Mouse (Mus musculus) gastrocnemius, postnatal 4 days (tissue): ENCODE measurements around the gene Ephb6. TPM values are rescaled to one million over a fixed set of nuclear protein-coding genes. Genes with fewer than 3 reads are reported as not detected.
"Not testable (repeated sequence)": the region's sequence is repeated elsewhere in the genome, so short reads cannot be mapped to it uniquely, and the experiment has no call there.

Experiments
- DNase-seq, 2 experiments: peaks; one replicate each; pipeline ENCODE4 v3.0.0; 2021 to 2022; ENCODE audit warnings: low spot score in 2 of 2, mixed read lengths in 2 of 2
- long read RNA-seq, 2 experiments: library from polyadenylated mRNA; stranded (forward); transcript quantifications; one replicate each; pipeline ENCODE4 v2.0.0; 2021
- total RNA-seq, 2 experiments: library from RNA; stranded (reverse); gene quantifications; 2 replicates each; pipeline ENCODE4 v1.2.3; 2021

Ephb6 gene
- 1 to 10 TPM; 5.1 to 5.8 TPM for total RNA-seq
- long read RNA-seq, experiment 1, transcript Ephb6-201 (18 exons, 3,762 nt) = major isoform, 7 of 14 reads
- long read RNA-seq, experiment 1, partial matches to known transcripts = 4 of 14 reads
- long read RNA-seq, experiment 1, other reads (novel, unspliced or antisense) = 3 of 14 reads
- long read RNA-seq, experiment 2, transcript Ephb6-201 (18 exons, 3,762 nt) = major isoform, 9 of 15 reads
- long read RNA-seq, experiment 2, partial matches to known transcripts = 4 of 15 reads
- long read RNA-seq, experiment 2, other reads (novel, unspliced or antisense) = 2 of 15 reads

DNA sequence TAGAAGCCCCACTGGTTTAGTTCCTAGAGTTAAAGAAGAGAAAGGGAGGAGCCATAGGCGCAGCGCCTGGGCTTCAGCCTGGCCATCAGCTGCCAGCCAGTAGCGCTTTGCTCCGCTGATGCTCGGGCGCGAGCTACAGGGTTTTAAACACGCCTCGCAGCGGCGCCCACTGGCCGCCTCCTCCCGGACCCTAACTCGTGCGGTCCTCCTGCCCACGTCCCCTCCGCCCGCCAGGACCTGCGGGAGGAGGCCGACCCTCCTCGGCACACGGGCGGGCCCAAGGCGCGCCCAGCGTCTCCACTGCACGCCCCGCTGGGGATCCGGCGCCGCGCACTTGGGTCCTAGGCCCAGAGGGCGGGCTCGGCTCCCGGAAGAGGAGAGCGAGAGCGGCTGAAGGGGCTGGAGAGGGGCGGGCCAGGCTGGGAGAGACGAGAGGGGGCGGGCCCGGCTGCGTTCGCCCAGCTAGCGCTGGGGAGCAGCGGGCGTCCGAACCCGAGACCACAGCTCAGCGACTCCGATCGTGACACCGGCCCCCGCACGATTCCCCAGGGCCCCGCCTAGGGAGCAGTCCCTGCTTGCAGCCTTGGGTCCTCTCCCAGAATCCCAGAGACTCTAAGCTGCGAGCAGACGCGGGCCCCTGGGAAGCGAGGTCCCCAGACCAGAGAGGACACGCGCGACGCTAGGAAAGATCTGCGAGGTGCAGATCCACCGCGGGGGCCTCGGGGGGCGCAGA lies at the start of gene Ephb6:
Ephb6 (plus strand) TSS at position 422 of the 733 bp plus-strand sequence.
- DNase-seq = peak; percentile 47 to 78

DNA sequence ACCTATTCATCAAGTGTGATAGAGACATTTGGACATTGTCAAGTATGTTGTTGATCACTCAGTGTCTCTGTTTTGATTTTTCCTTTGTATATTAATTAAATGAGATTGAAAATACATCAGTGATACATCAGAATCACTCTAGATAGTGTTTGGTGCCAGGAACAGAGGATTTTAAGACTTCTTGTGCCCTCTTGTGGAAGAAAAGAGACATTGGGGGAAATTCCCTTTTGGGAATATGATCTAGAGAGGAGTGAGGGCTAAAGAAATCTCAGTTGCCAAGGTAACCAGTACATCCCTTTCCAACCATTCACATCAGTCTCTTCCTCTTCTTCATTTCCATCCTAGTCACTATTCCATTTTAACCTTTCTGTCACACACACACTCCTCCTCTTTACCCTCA lies 48.9 kb upstream of the Ephb6 start:
- DNase-seq = no peak

DNA sequence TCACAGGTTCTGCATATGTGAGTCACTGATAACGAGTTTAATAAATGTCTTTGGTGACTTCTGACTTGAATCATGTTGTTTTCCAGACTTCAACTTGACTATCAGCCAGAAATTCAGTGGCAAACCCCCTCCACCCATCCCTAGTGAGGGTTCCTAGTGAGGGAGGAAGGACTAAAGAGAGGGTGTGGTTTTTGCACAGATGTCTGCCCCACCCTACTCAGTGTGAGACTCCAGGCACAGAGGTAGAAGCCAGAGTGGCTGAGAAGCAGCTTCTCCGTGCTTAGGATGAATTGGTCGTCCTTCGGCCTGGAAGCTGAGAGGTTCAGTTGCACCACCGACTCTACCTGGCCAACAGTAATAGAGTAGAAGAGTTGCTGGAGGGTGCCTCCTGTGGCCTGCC lies 47.8 kb upstream of the Ephb6 start:
- no peak for DNase-seq

DNA sequence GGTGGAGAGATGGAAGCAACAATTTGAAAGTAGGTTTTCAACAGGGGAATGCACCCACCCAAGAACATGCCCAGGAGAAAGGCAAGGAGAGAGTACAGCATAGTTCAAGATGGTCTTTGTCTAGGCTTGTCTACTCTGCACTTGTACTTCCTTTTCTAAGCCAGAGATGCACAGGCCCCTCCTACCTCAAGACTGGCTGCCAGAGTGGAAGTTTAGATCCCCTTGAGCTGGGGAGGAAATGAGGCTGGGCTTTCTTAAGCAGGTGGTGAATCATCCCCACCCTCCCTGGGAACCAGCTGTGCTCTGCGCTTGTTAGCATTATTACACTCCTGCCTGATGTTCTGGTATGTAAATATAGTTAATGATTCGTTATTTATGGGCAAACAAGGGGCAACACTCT lies 47.0 kb upstream of the Ephb6 start:
- DNase-seq = no peak

DNA sequence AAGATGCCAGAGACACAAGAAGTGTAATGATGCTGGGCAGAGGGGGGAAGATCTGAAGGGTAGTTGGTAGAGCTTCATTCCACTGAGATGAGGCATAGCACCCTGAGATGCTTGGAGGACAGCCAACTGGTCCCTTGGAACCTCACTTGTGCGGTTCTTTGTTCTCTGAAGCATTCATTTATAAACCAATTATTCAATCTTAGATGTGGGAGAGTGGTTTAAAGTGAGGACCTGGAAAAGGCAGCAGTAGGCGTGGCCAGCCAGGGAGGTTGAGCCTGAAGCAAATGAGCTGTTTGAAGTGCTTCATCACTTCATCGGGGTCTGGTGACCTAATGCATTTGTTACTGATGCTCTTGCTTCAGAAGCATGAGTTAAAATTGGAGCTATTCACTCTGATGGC lies 46.0 kb upstream of the Ephb6 start:
- no peak for DNase-seq

DNA sequence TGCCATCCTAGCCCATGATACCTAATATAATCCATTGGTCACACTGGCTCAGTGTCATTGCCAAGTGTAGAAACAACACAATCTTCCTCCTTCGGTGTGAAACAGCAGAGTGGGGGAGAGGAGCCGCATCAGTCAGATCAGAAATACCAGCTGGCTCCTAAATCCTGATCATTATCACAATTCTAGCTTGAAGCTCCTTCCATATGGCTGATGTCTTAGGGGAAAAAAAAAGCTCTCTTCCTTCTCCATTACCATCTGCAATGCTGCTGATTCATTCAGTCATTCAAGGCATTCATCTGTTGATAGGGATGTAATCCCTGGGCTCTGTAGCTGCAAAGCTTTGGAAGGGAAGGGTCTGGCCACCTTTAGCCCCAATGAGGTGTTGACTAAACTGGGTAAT lies 45.0 kb upstream of the Ephb6 start:
- no peak for DNase-seq

DNA sequence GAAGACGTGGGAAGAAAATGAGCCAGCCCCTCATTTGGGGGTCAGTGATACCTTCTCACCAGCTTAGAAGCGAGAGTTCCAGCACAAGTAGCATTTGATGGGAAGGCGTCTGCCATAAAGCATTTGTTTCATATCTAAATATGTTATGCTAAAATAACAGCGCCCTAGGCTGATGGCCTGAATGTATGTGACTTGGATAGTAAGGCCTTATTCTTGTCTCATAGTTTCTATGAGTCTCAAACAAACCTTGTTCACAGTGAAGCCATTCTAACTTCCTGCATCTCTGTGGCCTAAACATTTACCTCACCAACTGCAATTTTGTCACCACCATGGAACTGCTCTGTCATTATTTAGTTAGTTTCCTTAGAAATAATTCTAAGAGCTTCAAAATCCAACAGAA lies 42.7 kb upstream of the Ephb6 start:
- no peak for DNase-seq

DNA sequence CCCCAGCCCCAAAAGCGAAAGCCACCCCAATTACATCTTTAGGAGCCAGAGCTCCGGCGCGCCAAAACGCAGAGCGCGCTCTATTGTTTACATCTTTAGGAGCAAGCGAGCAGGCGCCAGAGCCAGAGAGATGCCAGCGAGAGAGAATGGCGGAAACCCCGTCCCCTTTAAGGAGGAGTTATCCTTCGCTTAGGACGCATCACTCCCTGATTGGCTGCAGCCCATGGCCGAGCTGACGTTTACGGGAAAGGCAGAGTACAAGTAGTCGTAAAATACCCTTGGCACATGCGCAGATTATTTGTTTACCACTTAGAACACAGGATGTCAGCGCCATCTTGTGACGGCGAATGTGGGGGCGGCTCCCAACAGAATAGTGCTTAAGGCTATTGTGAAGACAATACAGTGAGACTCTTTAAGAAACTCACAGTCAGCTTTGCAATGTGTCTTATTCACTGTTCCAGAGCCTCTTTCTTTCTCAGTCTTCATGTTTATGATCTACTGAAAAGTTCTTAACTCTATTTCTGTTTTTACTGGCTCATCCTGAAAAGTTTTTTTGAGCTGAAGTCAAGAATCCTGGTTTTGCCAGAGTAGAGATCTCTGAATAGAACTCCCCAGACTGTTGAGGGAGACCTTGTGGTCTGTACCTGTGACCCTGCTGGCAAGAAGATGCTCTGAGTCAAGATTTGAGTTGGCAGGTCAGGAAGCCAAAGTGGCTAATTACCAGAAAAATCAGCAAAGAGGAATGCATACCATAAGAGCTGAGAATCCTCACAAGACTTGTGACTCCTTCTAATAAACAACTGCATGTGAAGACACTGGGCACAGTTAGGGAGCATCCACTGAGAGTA lies 42.0 kb upstream of the Ephb6 start:
- not testable (repeated sequence) for DNase-seq

DNA sequence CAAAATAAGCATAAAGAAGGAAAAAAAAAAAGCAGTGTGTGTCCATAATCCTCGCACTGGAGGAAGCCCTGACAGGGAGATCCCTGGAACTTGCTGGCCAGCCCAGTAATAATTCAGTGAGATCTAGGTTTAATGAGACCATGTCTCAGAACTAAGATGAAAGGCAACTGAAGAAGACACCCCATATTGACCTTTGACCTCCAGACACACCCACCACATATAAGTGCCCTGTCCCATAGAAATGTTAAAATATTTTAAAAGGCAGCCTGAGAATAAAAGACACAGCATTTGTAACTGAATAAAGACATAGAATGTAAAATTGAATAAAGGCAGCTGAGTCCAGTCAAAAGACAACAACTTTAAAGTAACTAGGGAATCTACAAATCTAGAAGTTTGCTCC lies 40.0 kb upstream of the Ephb6 start:
- no peak for DNase-seq

DNA sequence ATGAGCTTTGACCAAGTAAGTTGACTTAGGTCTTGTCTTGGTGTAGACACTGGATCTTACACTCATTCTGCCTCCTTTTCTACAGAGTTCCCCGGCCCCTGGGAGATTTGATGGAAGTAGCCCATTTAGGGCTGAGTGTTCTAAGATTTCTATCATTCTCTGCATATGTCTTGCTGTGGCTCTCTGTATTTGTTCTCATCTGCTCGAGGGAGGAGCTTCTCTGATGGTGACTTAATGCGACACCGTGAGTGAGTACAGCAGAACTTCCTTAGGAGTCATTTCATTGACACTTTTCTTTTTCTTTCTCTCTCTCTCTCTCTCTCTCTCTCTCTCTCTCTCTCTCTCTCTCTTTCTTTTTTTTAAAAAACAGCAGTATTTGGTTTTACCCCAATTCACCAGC lies 38.3 kb upstream of the Ephb6 start:
- DNase-seq = no peak

DNA sequence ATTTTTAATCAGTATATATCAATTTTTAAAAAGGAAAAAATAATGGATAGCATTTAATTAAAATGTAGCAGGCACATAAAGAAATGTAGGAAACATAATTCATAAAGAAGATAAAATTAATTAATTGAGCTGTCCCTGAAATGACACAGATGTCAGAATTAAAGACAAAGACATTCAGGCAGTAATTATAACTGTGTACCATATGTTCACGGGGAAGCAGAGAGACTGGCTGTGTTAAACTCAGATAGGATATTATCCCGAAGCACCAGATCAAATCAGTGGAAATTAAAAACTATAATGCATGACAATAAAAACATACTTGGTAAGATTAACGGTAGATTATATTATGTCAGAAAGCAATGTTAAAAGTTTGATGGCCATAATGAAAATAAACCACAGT lies 36.2 kb upstream of the Ephb6 start:
- DNase-seq = no peak

DNA sequence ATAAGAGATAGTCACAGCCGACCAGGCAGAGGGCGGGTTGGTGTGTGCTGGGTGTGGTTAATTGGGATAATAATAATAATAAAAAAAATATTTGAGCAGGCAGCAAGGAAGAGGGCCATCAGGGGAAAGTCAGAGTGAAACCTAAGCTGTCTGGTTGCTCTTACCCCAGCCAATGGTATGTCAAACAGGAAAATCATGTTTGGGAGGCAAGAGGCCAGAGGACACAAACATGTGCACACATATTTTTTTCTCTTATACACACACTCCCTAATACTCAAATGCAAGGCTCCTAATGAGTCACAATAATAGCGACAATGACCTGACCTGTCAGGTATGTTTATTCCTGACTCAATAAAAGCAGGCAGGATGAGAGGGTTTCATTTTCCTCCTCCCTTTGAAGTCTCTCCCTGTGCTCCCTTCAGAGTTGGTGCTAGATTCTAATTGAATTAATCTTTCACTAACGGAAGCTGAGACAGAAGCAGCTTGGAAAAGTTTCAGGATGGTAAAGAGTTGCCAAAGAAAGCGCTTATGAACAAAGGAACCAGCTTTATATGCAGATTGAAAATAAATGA lies 28.7 kb upstream of the Ephb6 start:
- DNase-seq = no peak

DNA sequence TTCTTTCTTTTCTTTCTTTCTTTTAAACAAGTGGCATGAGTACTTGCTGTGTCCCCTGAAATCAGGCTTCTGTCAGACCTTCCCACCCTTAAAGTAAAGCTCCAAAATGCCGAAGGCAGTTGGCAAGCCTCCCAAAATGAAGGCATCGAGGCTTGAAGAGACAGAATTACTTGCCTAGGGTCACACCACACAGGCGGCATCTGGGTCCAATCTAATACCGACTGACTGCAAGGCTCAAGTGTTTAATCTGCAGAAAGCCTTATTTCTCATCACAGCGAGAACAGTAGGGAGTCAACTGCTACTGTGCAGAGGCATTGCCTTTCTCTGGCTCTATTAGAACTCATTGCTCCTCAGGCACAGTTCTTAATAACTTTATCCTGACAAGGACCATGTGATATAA lies 28.0 kb upstream of the Ephb6 start:
- no peak for DNase-seq

DNA sequence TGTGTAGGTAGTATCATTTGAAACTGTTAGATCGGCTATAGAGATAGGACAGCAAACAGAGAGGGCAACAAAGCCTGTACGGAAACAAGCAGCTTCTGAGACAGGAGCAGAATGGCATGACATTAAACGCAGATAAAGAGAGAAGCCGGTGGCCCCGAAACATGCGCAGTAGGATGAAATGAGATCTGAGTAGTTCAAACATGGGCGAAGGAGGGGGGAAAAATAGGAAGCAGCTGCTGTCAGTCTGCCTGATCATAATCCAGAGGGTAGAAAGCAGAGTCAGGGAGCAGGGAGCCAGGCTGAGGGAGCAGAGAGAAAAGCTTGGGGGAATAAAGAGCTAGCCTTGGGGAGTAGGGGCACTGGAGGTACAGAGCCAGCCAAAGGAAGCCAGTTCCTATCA lies 24.0 kb upstream of the Ephb6 start:
- DNase-seq = no peak

DNA sequence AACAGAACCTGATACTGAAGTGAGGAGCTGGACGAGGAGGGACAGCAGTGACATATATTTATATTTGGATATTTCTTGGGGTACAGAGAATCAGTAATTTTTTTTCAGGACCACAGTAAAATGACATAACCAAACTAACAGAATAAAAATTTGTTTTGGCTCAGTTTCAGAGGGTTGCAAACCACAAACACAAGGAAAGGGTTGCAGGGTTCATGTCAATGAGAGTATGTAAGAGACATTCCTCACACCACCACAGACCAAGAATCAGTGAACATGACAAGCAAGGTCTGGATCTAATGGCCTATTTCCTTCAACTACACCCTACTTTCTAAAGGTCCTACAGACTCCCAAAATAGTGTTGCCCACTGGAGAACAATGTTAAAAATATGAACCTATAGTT lies 23.1 kb upstream of the Ephb6 start:
- DNase-seq = no peak

DNA sequence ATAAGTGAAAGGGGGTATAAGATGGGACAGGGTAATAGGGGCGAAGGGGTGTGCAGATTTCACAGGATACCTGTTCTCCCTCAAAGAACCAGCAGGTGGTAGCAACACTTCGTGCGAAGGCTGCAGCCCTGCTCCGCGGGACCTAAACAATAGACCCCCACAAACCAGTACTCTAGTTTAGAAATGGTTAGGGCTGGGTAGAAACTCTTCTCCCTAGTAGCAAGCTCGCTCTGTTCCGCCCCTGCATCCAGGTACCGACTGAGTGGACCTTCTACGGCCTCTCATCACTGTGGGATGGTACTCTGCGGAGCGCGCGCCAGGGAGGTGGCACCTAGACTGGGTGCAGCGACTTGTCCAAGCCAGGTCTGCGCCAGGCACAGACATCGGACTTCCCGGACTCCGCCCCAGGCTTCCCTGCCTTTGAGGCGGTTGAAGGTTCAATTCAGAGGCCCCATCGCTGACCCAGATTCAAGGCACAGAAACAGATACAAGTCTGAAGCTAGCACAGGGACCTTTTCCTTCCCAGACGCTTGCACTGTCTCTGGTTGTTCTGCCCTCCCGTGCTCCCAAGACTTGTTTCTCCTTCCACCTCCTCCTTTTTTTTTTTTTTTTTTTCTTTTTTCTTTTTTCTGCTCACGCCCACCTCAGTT lies 756 bp upstream of the Ephb6 start:
- no peak for DNase-seq

DNA sequence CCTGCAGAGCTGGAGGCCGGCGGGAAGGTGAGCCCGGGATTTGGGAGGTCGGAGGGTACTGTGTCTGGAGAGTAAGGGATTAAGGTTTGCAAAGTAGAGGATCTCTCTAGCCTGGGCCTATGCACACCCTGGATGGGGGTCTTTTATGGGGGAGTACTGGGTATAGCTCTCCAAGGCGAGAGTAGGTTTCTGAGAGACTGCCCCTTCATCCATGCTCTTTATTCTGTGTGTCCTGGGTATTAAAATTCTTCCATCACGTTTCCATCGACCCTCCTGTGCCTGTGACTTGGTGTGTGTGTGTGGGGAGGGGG lies 467 bp downstream of the Ephb6 start:
- no peak for DNase-seq

DNA sequence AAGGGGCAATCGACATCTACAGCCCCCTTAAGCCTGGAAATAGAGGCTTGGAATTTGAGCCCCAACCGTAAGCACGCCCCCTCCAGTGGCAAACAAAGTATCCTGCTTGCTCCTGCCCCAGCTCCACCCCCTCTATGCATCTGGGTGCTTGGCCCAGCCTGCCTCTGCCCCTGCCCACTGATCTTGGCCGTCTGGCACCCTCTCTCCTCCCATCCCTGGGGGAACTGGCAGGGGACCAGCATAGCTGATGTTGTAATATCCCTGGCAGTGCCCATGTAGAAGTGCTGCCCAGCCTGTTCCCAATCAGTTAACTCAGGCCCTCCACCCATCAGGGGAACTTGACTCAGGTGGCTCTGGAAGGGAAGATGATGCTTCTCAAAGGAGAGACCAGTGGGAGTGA lies 932 bp downstream of the Ephb6 start:
- peak in 1 of 2 experiments; percentile 22 for DNase-seq

DNA sequence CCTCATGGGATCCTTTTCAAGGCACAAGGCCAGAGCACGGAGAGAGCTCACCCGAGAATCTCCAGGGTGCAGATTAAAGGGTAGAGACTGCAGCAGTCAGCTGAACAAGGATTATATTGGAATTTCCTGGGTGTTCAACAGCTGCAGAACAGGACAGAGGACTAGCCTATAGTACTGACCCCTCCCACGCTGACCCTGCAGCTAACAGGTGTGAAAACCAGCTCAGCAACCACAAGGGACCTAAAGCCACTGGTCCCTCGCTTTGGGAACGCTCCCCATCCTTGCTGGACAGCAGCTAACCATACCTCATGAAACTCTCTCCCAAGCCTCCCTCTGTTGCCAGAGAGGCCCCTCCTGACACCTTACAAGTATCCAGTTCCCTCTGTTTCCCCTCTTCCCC lies 2.4 kb downstream of the Ephb6 start:
- DNase-seq = no peak

DNA sequence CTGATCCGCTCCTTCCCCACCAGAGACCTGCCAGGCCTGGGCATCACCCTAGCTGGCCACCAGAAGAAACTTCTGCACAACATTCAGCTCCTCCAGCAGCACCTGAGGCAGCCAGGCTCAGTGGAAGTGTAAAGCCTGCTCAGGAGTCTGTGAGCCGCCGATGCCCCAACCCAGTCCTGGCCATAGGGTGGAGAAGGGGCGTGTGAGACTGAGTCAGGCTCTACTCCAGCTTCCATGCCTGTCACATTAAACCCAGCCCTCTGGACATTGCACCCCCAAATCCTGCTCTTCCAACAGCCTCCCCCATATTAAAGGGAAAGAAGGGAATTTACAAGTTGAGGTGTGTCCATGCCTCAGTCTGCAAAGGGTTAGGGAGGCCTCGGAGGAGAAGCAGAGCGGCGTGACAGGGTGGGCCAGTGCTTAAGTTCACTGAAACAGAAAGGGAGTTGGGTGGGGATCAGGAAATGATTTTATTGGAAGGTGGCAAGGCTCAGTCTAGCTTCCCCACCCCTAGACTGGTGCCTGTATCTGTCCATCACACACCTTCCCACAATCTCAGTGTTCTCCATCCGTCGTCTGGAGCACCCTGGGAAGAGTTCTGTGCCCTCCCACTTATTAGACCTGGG lies 15.0 kb downstream of the Ephb6 start:
- no peak for DNase-seq
